Mouse (Mus musculus) embryonic facial prominence, embryonic 12.5 days (tissue): ENCODE results near the gene Chil1. TPM values are rescaled to one million over a fixed set of nuclear protein-coding genes. Genes with fewer than 3 reads are reported as not detected.

Source experiments
- ATAC-seq: fragments of 200-750 bp; cut with Nextera tagmentation; 2 replicates; pipeline ENCODE4 v1.8.0; 2017; ENCODE audit not compliant: insufficient number of reproducible peaks, insufficient read depth, low FRiP score, low TSS enrichment
- H3K27ac ChIP-seq: fragments of 300-500 bp; sonication (generic); 2 replicates; pipeline ENCODE4 v1.5.1; 2016; ENCODE audit warnings: mild to moderate bottlenecking
- H3K27me3 ChIP-seq: fragments of 300-500 bp; sonication (generic); 2 replicates; pipeline ENCODE4 v1.6.1; 2016; ENCODE audit warnings: mild to moderate bottlenecking, moderate library complexity
- H3K36me3 ChIP-seq: fragments of 300-500 bp; sonication (generic); 2 replicates; pipeline ENCODE4 v1.6.1; 2016; ENCODE audit warnings: mild to moderate bottlenecking
- H3K4me1 ChIP-seq: fragments of 300-500 bp; sonication (generic); 2 replicates; pipeline ENCODE4 v1.6.1; 2016
- H3K4me2 ChIP-seq: fragments of 300-500 bp; sonication (generic); replicated peaks from 2 replicates; pipeline ENCODE4 v1.6.1; 2016; ENCODE audit warnings: mild to moderate bottlenecking, moderate library complexity
- H3K4me3 ChIP-seq: fragments of 300-500 bp; sonication (generic); 2 replicates; pipeline ENCODE4 v1.5.1; 2016; ENCODE audit warnings: mild to moderate bottlenecking
- H3K9ac ChIP-seq: fragments of 300-500 bp; sonication (generic); 2 replicates; pipeline ENCODE4 v1.6.1; 2016; ENCODE audit warnings: mild to moderate bottlenecking, moderate library complexity
- H3K9me3 ChIP-seq: fragments of 300-500 bp; sonication (generic); 2 replicates; pipeline ENCODE4 v1.6.1; 2016; ENCODE audit warnings: mild to moderate bottlenecking, moderate library complexity
- WGBS: fragments of 180-500 bp; shearing (Covaris S2); methylation state at CpG from one replicate; pipeline ENCODE4 v1.1.7; 2016; 5-methylcytosine and 5-hydroxymethylcytosine counted together
- polyA plus RNA-seq: library from polyadenylated mRNA; unstranded; fragments of >200 nt; fragmentation: Nextera tagmentation; extraction: Ambion mirVana; gene quantifications from 2 replicates; pipeline ENCODE4 v1.2.1, GENCODE M21; 2016

The Chil1 gene
- 1.9 and 3.6 TPM in 2 replicates for polyA plus RNA-seq

GRCm38 (mm10) chr1:134182025-134182424, at the start of gene Chil1:
TSS of gene Chil1 (plus strand) at chr1:134182176.
- WGBS: 39% methylated on average over 4 of the region's 4 CpGs
- Histone ChIP-seq H3K4me3 (no peak within 1 kb of the TSS), H3K4me2 (no peak within 1 kb of the TSS), H3K9ac (no peak within 1 kb of the TSS), H3K27me3 (no peaks in the 10 kb centered on the region), H3K9me3 (no peaks in the 10 kb centered on the region), H3K27ac (no peak within 1 kb of the TSS), H3K4me1 (peaks cover 10% of the 10 kb centered on the region), H3K36me3 (no peaks in the 10 kb centered on the region)
- no peak for ATAC-seq

GRCm38 (mm10) chr1:134133316-134133715, 48.7 kb upstream of the Chil1 start:
- Histone ChIP-seq H3K4me2 (no peak overlapping the region), H3K9ac (no peak overlapping the region), H3K4me3 (no peak overlapping the region), H3K27ac (no peak overlapping the region), H3K27me3 (no peaks in the 10 kb centered on the region), H3K36me3 (no peaks in the 10 kb centered on the region), H3K9me3 (no peaks in the 10 kb centered on the region), H3K4me1 (0 out of 2 replicates have a peak, but pooled peaks cover 3% of the 10 kb centered on the region)
- 53% methylated on average over 11 of the region's 11 CpGs for WGBS
- ATAC-seq: no peak

- ATAC-seq: no peak
- no peak overlapping the region for H3K27ac ChIP-seq
- H3K4me2 ChIP-seq: no peak overlapping the region
- no peak overlapping the region for H3K9ac ChIP-seq
- no peak overlapping the region for H3K4me3 ChIP-seq
- H3K4me1 ChIP-seq: 0 out of 2 replicates have a peak, but pooled peaks cover 3% of the 10 kb centered on the region
- no peaks in the 10 kb centered on the region for H3K36me3 ChIP-seq
- no peaks in the 10 kb centered on the region for H3K27me3 ChIP-seq
- 42% methylated on average over 3 of the region's 3 CpGs for WGBS
- no peaks in the 10 kb centered on the region for H3K9me3 ChIP-seq
Measured at GRCm38 (mm10) chr1:134136351-134136750, 45.6 kb upstream of the Chil1 start.

GRCm38 (mm10) chr1:134138424-134138823, 43.6 kb upstream of the Chil1 start:
- H3K36me3 ChIP-seq: no peaks in the 10 kb centered on the region
- no peak overlapping the region for H3K4me3 ChIP-seq
- no peaks in the 10 kb centered on the region for H3K9me3 ChIP-seq
- no peak for ATAC-seq
- no peaks in the 10 kb centered on the region for H3K27me3 ChIP-seq
- no peaks in the 10 kb centered on the region for H3K4me1 ChIP-seq
- WGBS: 79% methylated on average over 9 of the region's 9 CpGs
- H3K9ac ChIP-seq: no peak overlapping the region
- no peak overlapping the region for H3K27ac ChIP-seq
- no peak overlapping the region for H3K4me2 ChIP-seq

GRCm38 (mm10) chr1:134142363-134142794, 39.6 kb upstream of the Chil1 start:
- WGBS: 63% methylated on average over 4 of the region's 4 CpGs
- no peak overlapping the region for H3K4me3 ChIP-seq

GRCm38 (mm10) chr1:134146066-134146465, 35.9 kb upstream of the Chil1 start:
- H3K4me2 ChIP-seq: no peak overlapping the region
- no peaks in the 10 kb centered on the region for H3K27me3 ChIP-seq
- no peak overlapping the region for H3K9ac ChIP-seq
- H3K27ac ChIP-seq: no peak overlapping the region
- no peaks in the 10 kb centered on the region for H3K36me3 ChIP-seq
- H3K9me3 ChIP-seq: no peaks in the 10 kb centered on the region
- no peak overlapping the region for H3K4me3 ChIP-seq
- H3K4me1 ChIP-seq: no peaks in the 10 kb centered on the region
- no peak for ATAC-seq
- WGBS: 79% methylated on average over 8 of the region's 8 CpGs

More at GRCm38 (mm10) chr1:134142363-134142794, 39.6 kb upstream of the Chil1 start:
- no peaks in the 10 kb centered on the region for H3K36me3 ChIP-seq
- no peak overlapping the region for H3K4me2 ChIP-seq
- H3K9ac ChIP-seq: no peak overlapping the region
- no peak overlapping the region for H3K27ac ChIP-seq
- H3K9me3 ChIP-seq: no peaks in the 10 kb centered on the region
- no peak for ATAC-seq
- H3K4me1 ChIP-seq: no peaks in the 10 kb centered on the region
- H3K27me3 ChIP-seq: no peaks in the 10 kb centered on the region

- Histone ChIP-seq H3K27ac (no peak overlapping the region), H3K36me3 (no peaks in the 10 kb centered on the region), H3K4me1 (no peaks in the 10 kb centered on the region), H3K9ac (no peak overlapping the region), H3K27me3 (no peaks in the 10 kb centered on the region), H3K4me3 (no peak overlapping the region), H3K9me3 (no peaks in the 10 kb centered on the region), H3K4me2 (no peak overlapping the region)
- WGBS: 57% methylated on average over 8 of the region's 8 CpGs
- ATAC-seq: no peak
Measured at GRCm38 (mm10) chr1:134150076-134150475, 31.9 kb upstream of the Chil1 start.

GRCm38 (mm10) chr1:134150745-134151144, 31.2 kb upstream of the Chil1 start:
- 92% methylated on average over 9 of the region's 9 CpGs for WGBS
- ATAC-seq: no peak
- no peak overlapping the region for H3K9ac ChIP-seq

GRCm38 (mm10) chr1:134151655-134152412, 30.1 kb upstream of the Chil1 start:
- ATAC-seq: no peak
- H3K9ac ChIP-seq: no peak overlapping the region
- WGBS: 33% methylated on average over 13 of the region's 13 CpGs

More at GRCm38 (mm10) chr1:134150745-134151144, 31.2 kb upstream of the Chil1 start:
- no peaks in the 10 kb centered on the region for H3K9me3 ChIP-seq
- no peaks in the 10 kb centered on the region for H3K27me3 ChIP-seq
- no peak overlapping the region for H3K27ac ChIP-seq
- no peak overlapping the region for H3K4me3 ChIP-seq
- H3K4me2 ChIP-seq: no peak overlapping the region
- no peaks in the 10 kb centered on the region for H3K4me1 ChIP-seq
- H3K36me3 ChIP-seq: no peaks in the 10 kb centered on the region

GRCm38 (mm10) chr1:134152626-134153590, 29.1 kb upstream of the Chil1 start:
- Histone ChIP-seq H3K4me2 (no peak overlapping the region), H3K9me3 (no peaks in the 10 kb centered on the region), H3K27ac (no peak overlapping the region), H3K4me1 (no peaks in the 10 kb centered on the region), H3K36me3 (no peaks in the 10 kb centered on the region), H3K9ac (no peak overlapping the region), H3K27me3 (no peaks in the 10 kb centered on the region), H3K4me3 (no peak overlapping the region)
- ATAC-seq: no peak
- 76% methylated on average over 21 of the region's 21 CpGs for WGBS

More at GRCm38 (mm10) chr1:134151655-134152412, 30.1 kb upstream of the Chil1 start:
- Histone ChIP-seq H3K27ac (no peak overlapping the region), H3K9me3 (no peaks in the 10 kb centered on the region), H3K4me2 (no peak overlapping the region), H3K4me3 (no peak overlapping the region), H3K36me3 (no peaks in the 10 kb centered on the region), H3K4me1 (no peaks in the 10 kb centered on the region), H3K27me3 (no peaks in the 10 kb centered on the region)

- 77% methylated on average over 3 of the region's 3 CpGs for WGBS
- H3K27ac ChIP-seq: no peak overlapping the region
- no peak overlapping the region for H3K9ac ChIP-seq
- no peaks in the 10 kb centered on the region for H3K27me3 ChIP-seq
- ATAC-seq: no peak
- H3K36me3 ChIP-seq: no peaks in the 10 kb centered on the region
- H3K4me3 ChIP-seq: no peak overlapping the region
- no peaks in the 10 kb centered on the region for H3K4me1 ChIP-seq
- no peaks in the 10 kb centered on the region for H3K9me3 ChIP-seq
- H3K4me2 ChIP-seq: no peak overlapping the region
Measured at GRCm38 (mm10) chr1:134154121-134154520, 27.9 kb upstream of the Chil1 start.
